Mouse (Mus musculus): ENCODE data around the gene Ifit2. TPM values are rescaled to one million over a fixed set of nuclear protein-coding genes. Genes with fewer than 3 reads are reported as not detected.
A peak's percentile ranks its signal among the peaks of the same experiment; 100 is the strongest.

Gene Ifit2
- polyA plus RNA-seq, 1 experiment = 1.8 TPM

- Histone ChIP-seq H3K79me2 (ENCODE audit: control insufficient read depth, insufficient read depth) (no peaks in the 10 kb centered on the region), H3K4me2 (ENCODE audit: low read depth) (no peak overlapping the region), H3ac (ENCODE audit: control insufficient read depth, insufficient read length) (no peak overlapping the region), H3K27me3 (ENCODE audit: control insufficient read depth, insufficient read depth, insufficient read length) (no peaks in the 10 kb centered on the region), H3K4me3 (no peak overlapping the region), H3K36me3 (ENCODE audit: control insufficient read depth, insufficient read depth) (no peaks in the 10 kb centered on the region)
- TF ChIP-seq MYOD1 (IDR thresholded peaks at IDR 0.05; ENCODE audit: control insufficient read depth in 1 of 3, insufficient read length in 2 of 3, low read depth in 2 of 3) (no peak), TCF3 (IDR thresholded peaks at IDR 0.05; ENCODE audit: insufficient read length, low read depth) (no peak), TCF12 (IDR thresholded peaks at IDR 0.05; ENCODE audit: insufficient read depth, poor library complexity, severe bottlenecking) (no peak), MYOG (IDR thresholded peaks at IDR 0.05; ENCODE audit: control insufficient read depth in 1 of 3, insufficient read depth in 1 of 3, insufficient read length in 2 of 3, low read depth in 2 of 3) (no peak), E2F4 (IDR thresholded peaks at IDR 0.05; ENCODE audit: insufficient read depth) (no peak)
Measured at GRCm38 (mm10) chr19:34523106-34523725, 27.3 kb upstream of the Ifit2 start.

GRCm38 (mm10) chr19:34524646-34525045 is 25.8 kb upstream of the Ifit2 start:
- H3ac ChIP-seq (ENCODE audit: control insufficient read depth, insufficient read length) = no peak overlapping the region
- no peak overlapping the region for H3K4me2 ChIP-seq (ENCODE audit: low read depth)
- no peak overlapping the region for H3K4me3 ChIP-seq
- H3K36me3 ChIP-seq (ENCODE audit: control insufficient read depth, insufficient read depth) = no peaks in the 10 kb centered on the region
- H3K27me3 ChIP-seq (ENCODE audit: control insufficient read depth, insufficient read depth, insufficient read length) = no peaks in the 10 kb centered on the region
- TF ChIP-seq CEBPB (IDR thresholded peaks at IDR 0.05; ENCODE audit: insufficient read depth, poor library complexity, severe bottlenecking) (no peak), MYOD1 (IDR thresholded peaks at IDR 0.05; ENCODE audit: control insufficient read depth in 1 of 3, insufficient read length in 2 of 3, low read depth in 2 of 3) (no peak), POLR2AphosphoS2 (IDR thresholded peaks at IDR 0.05; ENCODE audit: insufficient read length, low read depth) (no peak), E2F4 (IDR thresholded peaks at IDR 0.05; ENCODE audit: insufficient read depth) (no peak), MAX (IDR thresholded peaks at IDR 0.05; ENCODE audit: low read depth) (no peak), TCF12 (IDR thresholded peaks at IDR 0.05; ENCODE audit: insufficient read depth, poor library complexity, severe bottlenecking) (no peak), SRF (IDR thresholded peaks at IDR 0.05; ENCODE audit: control insufficient read depth, insufficient read length, low read depth) (no peak), TCF3 (IDR thresholded peaks at IDR 0.05; ENCODE audit: insufficient read length, low read depth) (no peak), MYOG (IDR thresholded peaks at IDR 0.05; ENCODE audit: control insufficient read depth in 1 of 3, insufficient read depth in 1 of 3, insufficient read length in 2 of 3, low read depth in 2 of 3) (no peak), REST (IDR thresholded peaks at IDR 0.05; ENCODE audit: insufficient read depth, insufficient read length) (no peak), POLR2A (IDR thresholded peaks at IDR 0.05; ENCODE audit: insufficient read length, low read depth) (no peak), USF1 (IDR thresholded peaks at IDR 0.05; ENCODE audit: low read depth) (no peak)
- H3K79me2 ChIP-seq (ENCODE audit: control insufficient read depth, insufficient read depth) = no peaks in the 10 kb centered on the region

DNA sequence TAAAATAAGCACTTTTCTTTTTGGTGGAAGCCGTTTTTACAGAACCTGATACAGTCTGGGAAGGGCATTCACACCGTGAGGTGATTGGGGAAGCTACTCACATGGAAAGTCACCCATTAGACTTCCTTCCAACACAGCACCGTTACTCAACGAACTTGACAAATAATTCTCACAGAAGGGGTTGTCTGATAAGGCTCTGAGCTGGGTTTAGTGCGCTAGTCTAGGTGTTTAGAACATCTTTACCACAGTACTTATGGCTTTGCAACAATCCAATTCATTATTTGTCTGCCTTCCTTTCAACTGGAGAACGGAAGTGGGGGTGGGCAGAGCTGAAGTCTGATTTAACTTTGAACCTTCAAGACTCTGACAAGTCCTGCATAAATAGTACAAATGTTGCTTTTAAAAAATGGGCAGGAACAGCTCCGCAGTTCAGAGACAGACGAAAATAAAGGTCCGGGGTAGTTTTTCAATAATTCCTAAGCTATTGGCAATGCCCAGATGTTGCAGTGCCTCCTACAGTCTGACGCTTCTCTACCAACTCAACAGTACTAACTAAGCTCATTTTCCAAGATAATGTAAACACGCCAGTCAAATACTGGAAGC is 24.1 kb upstream of the Ifit2 start:
- Histone ChIP-seq H3K79me2 (ENCODE audit: control insufficient read depth, insufficient read depth) (no peaks in the 10 kb centered on the region), H3K4me3 (peak overlapping the region; percentile 40), H3K27me3 (ENCODE audit: control insufficient read depth, insufficient read depth, insufficient read length) (peaks cover 5% of the 10 kb centered on the region), H3ac (ENCODE audit: control insufficient read depth, insufficient read length) (no peak overlapping the region), H3K36me3 (ENCODE audit: control insufficient read depth, insufficient read depth) (no peaks in the 10 kb centered on the region), H3K4me2 (ENCODE audit: low read depth) (peak overlapping the region; percentile 69)
- TF ChIP-seq SRF (IDR thresholded peaks at IDR 0.05; ENCODE audit: control insufficient read depth, insufficient read length, low read depth) (no peak), MYOG (IDR thresholded peaks at IDR 0.05; ENCODE audit: control insufficient read depth in 1 of 3, insufficient read depth in 1 of 3, insufficient read length in 2 of 3, low read depth in 2 of 3) (no peak), CEBPB (IDR thresholded peaks at IDR 0.05; ENCODE audit: insufficient read depth, poor library complexity, severe bottlenecking) (no peak)

- Histone ChIP-seq H3K36me3 (ENCODE audit: control insufficient read depth, insufficient read depth) (no peaks in the 10 kb centered on the region), H3ac (ENCODE audit: control insufficient read depth, insufficient read length) (no peak within 1 kb of the TSS), H3K4me3 (peak within 1 kb of the TSS; percentile 40), H3K79me2 (ENCODE audit: control insufficient read depth, insufficient read depth) (no peaks in the 10 kb centered on the region), H3K27me3 (ENCODE audit: control insufficient read depth, insufficient read depth, insufficient read length) (peaks cover 5% of the 10 kb centered on the region), H3K4me2 (ENCODE audit: low read depth) (peak within 1 kb of the TSS; percentile 69)
- TF ChIP-seq POLR2AphosphoS2 (IDR thresholded peaks at IDR 0.05; ENCODE audit: insufficient read length, low read depth) = peak; percentile 49
- no peak for TF ChIP-seq E2F4 (IDR thresholded peaks at IDR 0.05; ENCODE audit: insufficient read depth)
- no peak for TF ChIP-seq MYOD1 (IDR thresholded peaks at IDR 0.05; ENCODE audit: control insufficient read depth in 1 of 3, insufficient read length in 2 of 3, low read depth in 2 of 3)
- TF ChIP-seq CEBPB (IDR thresholded peaks at IDR 0.05; ENCODE audit: insufficient read depth, poor library complexity, severe bottlenecking) = no peak
- peak; percentile 78 for TF ChIP-seq POLR2A (IDR thresholded peaks at IDR 0.05; ENCODE audit: insufficient read length, low read depth)
- no peak for TF ChIP-seq REST (IDR thresholded peaks at IDR 0.05; ENCODE audit: insufficient read depth, insufficient read length)
- no peak for TF ChIP-seq TCF3 (IDR thresholded peaks at IDR 0.05; ENCODE audit: insufficient read length, low read depth)
- TF ChIP-seq MAX (IDR thresholded peaks at IDR 0.05; ENCODE audit: low read depth) = no peak
- TF ChIP-seq USF1 (IDR thresholded peaks at IDR 0.05; ENCODE audit: low read depth) = no peak
- no peak for TF ChIP-seq TCF12 (IDR thresholded peaks at IDR 0.05; ENCODE audit: insufficient read depth, poor library complexity, severe bottlenecking)
- TF ChIP-seq SRF (IDR thresholded peaks at IDR 0.05; ENCODE audit: control insufficient read depth, insufficient read length, low read depth) = no peak
- no peak for TF ChIP-seq MYOG (IDR thresholded peaks at IDR 0.05; ENCODE audit: control insufficient read depth in 1 of 3, insufficient read depth in 1 of 3, insufficient read length in 2 of 3, low read depth in 2 of 3)
Measured at GRCm38 (mm10) chr19:34526941-34527682, 23.4 kb upstream of the Ifit2 start, which contains the start of gene Lipa. Gene Lipa, minus strand, starts transcription at chr19:34527474.

All from myocyte (in vitro differentiated cells).